Mouse (Mus musculus) bone marrow macrophage, adult 2 months (primary cell): ENCODE measurements around the gene Atp6v1d.

Experiments used
- CTCF ChIP-seq: IDR thresholded peaks from 2 replicates; pipeline ENCODE4 v1.5.1; 2012; ENCODE audit warnings: low read depth, mild to moderate bottlenecking, low read length, moderate library complexity
- POLR2A ChIP-seq: IDR thresholded peaks from 2 replicates; pipeline ENCODE4 v1.6.1; 2012; ENCODE audit warnings: mild to moderate bottlenecking, low read depth, low read length, borderline replicate concordance

DNA sequence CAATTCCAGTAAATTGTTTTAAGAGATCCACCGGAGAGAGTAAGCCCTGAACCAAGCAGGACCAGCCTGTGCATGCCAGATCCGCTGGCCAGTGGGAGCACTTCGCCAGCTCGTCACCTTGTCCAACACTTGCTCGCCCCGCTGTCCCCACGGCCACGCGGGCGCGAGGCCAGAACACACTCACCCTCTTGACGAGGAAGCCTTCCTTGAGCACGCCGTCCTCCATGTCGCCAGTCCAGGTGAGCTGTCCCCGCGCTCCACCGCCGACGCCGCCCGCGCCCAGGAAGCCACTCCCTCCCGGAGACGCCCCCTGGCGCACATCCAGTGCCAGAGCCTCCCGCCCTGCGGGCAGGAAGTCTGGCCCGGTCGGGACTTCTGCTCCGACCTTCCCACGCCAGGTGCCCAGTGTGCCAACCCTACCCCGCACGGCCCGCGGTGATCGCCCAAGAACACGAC lies 45.3 kb upstream of the Atp6v1d start, which contains the start of gene Plek2:
- TF ChIP-seq POLR2A (no peak), CTCF (no peak)
